Mouse (Mus musculus): ENCODE results near the gene Rpa2. TPM values are rescaled to one million over a fixed set of nuclear protein-coding genes. Genes with fewer than 3 reads are reported as not detected.

The Rpa2 gene
- polyA plus RNA-seq, 1 experiment = 52.5 TPM

DNA sequence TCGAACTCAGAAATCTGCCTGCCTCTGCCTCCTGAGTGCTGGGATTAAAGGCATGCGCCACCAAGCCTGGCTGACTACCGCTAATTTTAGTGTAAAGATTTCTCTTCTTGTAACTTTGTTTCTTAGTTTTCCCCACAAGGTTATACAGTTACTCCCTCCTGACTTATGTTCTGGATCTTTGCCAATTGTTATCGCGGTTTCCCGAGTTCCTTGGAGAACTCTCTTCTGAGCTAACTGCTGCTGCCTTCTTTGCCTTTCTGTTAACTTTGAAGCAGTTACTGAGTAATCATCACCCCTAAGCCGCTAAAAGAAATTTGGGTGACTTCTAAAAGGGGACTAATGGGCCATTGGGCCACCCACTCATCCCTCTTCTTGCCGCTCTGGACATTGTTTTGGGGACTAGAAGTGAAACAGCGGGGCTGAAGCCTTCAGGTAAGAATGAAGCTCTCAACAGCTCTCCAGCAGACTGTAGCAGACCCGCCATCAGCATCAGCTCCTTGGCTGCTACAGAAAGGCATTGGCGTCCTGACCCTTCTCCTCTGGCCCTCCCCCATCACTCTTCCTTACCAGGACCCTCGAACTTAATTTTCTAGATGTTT is 37.6 kb downstream of the Rpa2 start:
- TF ChIP-seq POLR2A (IDR thresholded peaks at IDR 0.05; ENCODE audit: control insufficient read depth, extremely low read depth, insufficient read depth, low read length, poor library complexity) (no peak), CTCF (IDR thresholded peaks at IDR 0.05; ENCODE audit: borderline replicate concordance, control insufficient read depth, extremely low read depth, insufficient read depth, low read length, poor library complexity) (no peak)
- DNase-seq = no peak
- Histone ChIP-seq H3K27ac (ENCODE audit: control insufficient read depth, insufficient read depth, low read length) (no peak overlapping the region), H3K4me1 (replicated peaks; ENCODE audit: control insufficient read depth, insufficient read depth, low read length) (peaks cover 24% of the 10 kb centered on the region), H3K27me3 (ENCODE audit: control insufficient read depth, insufficient read depth, low read length) (no peaks in the 10 kb centered on the region), H3K36me3 (ENCODE audit: control insufficient read depth, insufficient read depth, low read length) (no peaks in the 10 kb centered on the region), H3K4me3 (ENCODE audit: control insufficient read depth, insufficient read depth, low read length) (no peak overlapping the region)
- WGBS = 75% methylated on average over 12 of the region's 12 CpGs

DNA sequence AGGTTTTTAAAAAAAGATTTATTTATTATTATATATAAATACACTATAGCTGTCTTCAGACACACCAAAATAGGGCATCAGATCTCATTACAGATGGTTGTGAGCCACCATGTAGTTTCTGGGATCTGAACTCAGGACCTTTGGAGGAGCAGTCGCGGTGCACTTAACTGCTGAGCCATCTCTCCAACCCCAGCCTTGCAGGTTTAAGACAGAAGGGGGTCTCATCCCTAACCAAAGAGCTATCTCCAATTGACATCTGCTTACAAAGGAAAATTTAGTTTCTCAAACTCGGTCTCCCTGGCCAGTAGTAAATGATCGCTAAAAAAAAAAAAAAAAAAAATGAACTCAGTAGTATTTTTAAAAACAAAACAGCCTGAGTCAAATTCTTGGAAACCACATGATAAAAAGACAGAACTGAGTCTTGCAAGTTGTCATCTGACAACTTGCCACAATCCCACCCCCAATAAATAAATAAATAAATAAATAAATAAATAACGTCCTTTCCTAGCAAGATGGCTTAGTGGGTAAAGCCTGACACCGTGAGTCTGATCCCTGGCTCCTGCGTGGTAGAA is 38.6 kb downstream of the Rpa2 start:
- TF ChIP-seq CTCF (IDR thresholded peaks at IDR 0.05; ENCODE audit: borderline replicate concordance, control insufficient read depth, extremely low read depth, insufficient read depth, low read length, poor library complexity) (no peak), POLR2A (IDR thresholded peaks at IDR 0.05; ENCODE audit: control insufficient read depth, extremely low read depth, insufficient read depth, low read length, poor library complexity) (no peak)
- Histone ChIP-seq H3K4me3 (ENCODE audit: control insufficient read depth, insufficient read depth, low read length) (no peak overlapping the region), H3K4me1 (replicated peaks; ENCODE audit: control insufficient read depth, insufficient read depth, low read length) (peaks cover 21% of the 10 kb centered on the region), H3K27ac (ENCODE audit: control insufficient read depth, insufficient read depth, low read length) (no peak overlapping the region), H3K36me3 (ENCODE audit: control insufficient read depth, insufficient read depth, low read length) (no peaks in the 10 kb centered on the region), H3K27me3 (ENCODE audit: control insufficient read depth, insufficient read depth, low read length) (no peaks in the 10 kb centered on the region)
- WGBS = 77% methylated on average over 7 of the region's 7 CpGs
- no peak for DNase-seq

DNA sequence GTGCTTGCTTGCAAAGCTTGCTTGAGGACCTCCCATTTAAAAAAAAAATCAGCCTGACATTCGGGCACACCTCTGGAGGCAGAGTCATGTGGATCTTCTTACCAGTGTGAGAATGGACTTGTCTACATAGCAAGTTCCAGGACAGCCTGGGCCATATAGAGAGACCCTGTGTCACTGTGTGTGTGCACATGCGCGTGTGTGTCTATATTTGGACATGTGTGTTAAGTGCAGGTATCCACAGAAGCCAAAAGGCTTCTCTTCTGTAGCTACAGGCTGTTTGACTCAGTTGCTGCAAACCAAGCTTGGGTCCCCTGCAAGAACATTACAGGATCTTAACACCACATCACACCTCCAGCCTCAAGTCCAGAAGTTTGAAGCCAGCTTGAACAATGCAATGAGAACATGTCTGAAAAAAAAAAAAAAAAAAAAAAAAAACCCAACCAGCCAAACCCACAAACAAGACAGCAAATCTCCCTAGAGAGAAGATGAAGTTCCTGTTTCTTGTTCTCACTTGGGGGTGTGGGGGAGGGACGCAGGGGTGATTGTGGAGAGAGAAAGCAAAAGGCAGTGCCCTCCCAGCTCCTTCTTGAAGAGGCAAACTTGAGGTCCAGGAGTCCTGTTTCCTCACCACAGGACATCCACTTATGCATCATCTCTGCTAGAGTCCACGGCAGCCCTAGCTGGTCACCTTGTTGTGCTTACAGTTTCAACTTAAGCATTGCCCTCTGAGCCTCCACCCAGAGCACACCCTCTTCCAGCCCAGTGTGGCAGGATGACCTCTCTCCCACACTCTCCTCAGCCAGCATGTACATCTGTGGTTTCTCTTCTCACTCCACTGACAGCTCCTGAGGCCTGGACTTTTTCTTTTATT is 39.9 kb downstream of the Rpa2 start:
- peaks cover 11% of the 10 kb centered on the region for H3K4me1 ChIP-seq (replicated peaks; ENCODE audit: control insufficient read depth, insufficient read depth, low read length)
- DNase-seq = no peak
- H3K27me3 ChIP-seq (ENCODE audit: control insufficient read depth, insufficient read depth, low read length) = no peaks in the 10 kb centered on the region
- H3K4me3 ChIP-seq (ENCODE audit: control insufficient read depth, insufficient read depth, low read length) = no peak overlapping the region
- TF ChIP-seq POLR2A (IDR thresholded peaks at IDR 0.05; ENCODE audit: control insufficient read depth, extremely low read depth, insufficient read depth, low read length, poor library complexity) = no peak
- TF ChIP-seq CTCF (IDR thresholded peaks at IDR 0.05; ENCODE audit: borderline replicate concordance, control insufficient read depth, extremely low read depth, insufficient read depth, low read length, poor library complexity) = no peak
- no peaks in the 10 kb centered on the region for H3K36me3 ChIP-seq (ENCODE audit: control insufficient read depth, insufficient read depth, low read length)
- 24% methylated on average over 5 of the region's 5 CpGs for WGBS
- no peak overlapping the region for H3K27ac ChIP-seq (ENCODE audit: control insufficient read depth, insufficient read depth, low read length)

DNA sequence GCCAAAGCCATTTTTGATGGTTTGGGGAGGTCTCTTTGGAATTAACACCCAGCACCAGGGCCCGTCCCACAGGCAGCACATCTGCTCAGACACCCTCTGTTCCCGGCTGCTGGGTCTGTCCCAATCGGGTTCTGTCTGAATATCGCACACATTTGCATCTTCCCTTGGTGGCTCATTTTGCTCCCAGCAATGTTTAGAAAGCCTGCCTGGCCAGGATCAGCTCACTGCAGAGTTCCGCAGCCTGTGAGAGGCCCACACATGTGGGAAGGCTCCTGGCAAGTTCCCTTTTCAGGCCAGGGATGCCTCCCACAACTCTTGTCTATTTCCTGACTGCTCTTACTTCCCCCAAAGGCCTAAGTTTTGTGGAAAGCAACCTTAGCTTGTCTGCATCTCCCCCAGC is 41.5 kb downstream of the Rpa2 start:
- TF ChIP-seq POLR2A (IDR thresholded peaks at IDR 0.05; ENCODE audit: control insufficient read depth, extremely low read depth, insufficient read depth, low read length, poor library complexity) (no peak), CTCF (IDR thresholded peaks at IDR 0.05; ENCODE audit: borderline replicate concordance, control insufficient read depth, extremely low read depth, insufficient read depth, low read length, poor library complexity) (no peak)
- H3K4me3 ChIP-seq (ENCODE audit: control insufficient read depth, insufficient read depth, low read length) = no peak overlapping the region
- no peak overlapping the region for H3K27ac ChIP-seq (ENCODE audit: control insufficient read depth, insufficient read depth, low read length)
- H3K4me1 ChIP-seq (replicated peaks; ENCODE audit: control insufficient read depth, insufficient read depth, low read length) = peaks cover 11% of the 10 kb centered on the region
- no peak for DNase-seq
- H3K27me3 ChIP-seq (ENCODE audit: control insufficient read depth, insufficient read depth, low read length) = no peaks in the 10 kb centered on the region
- 74% methylated on average over 5 of the region's 5 CpGs for WGBS
- H3K36me3 ChIP-seq (ENCODE audit: control insufficient read depth, insufficient read depth, low read length) = no peaks in the 10 kb centered on the region

DNA sequence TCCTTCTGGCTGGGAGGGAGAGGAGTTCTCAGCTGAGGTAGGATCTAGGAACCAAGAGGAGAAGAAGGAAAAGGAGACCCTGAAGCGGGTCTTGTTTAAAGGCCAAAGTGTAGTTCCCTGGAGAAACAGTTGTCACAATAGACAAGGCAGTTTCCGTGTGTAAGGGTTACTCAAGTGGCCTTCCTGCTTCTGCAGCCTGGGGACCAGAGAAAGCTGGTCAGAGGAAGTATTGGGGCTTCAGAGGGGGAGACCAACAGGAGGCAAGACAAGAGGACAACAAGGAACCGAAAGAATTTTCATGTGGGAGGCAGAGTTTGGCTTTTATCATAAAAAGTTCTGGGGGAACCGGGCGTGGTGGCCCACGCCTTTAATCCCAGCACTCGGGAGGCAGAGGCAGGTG is 48.3 kb downstream of the Rpa2 start:
- WGBS = 84% methylated on average over 7 of the region's 7 CpGs
- no peaks in the 10 kb centered on the region for H3K36me3 ChIP-seq (ENCODE audit: control insufficient read depth, insufficient read depth, low read length)
- H3K4me3 ChIP-seq (ENCODE audit: control insufficient read depth, insufficient read depth, low read length) = no peak overlapping the region
- H3K27me3 ChIP-seq (ENCODE audit: control insufficient read depth, insufficient read depth, low read length) = no peaks in the 10 kb centered on the region
- H3K4me1 ChIP-seq (replicated peaks; ENCODE audit: control insufficient read depth, insufficient read depth, low read length) = no peaks in the 10 kb centered on the region
- TF ChIP-seq POLR2A (IDR thresholded peaks at IDR 0.05; ENCODE audit: control insufficient read depth, extremely low read depth, insufficient read depth, low read length, poor library complexity) (no peak), CTCF (IDR thresholded peaks at IDR 0.05; ENCODE audit: borderline replicate concordance, control insufficient read depth, extremely low read depth, insufficient read depth, low read length, poor library complexity) (no peak)
- H3K27ac ChIP-seq (ENCODE audit: control insufficient read depth, insufficient read depth, low read length) = no peak overlapping the region
- DNase-seq = no peak

DNA sequence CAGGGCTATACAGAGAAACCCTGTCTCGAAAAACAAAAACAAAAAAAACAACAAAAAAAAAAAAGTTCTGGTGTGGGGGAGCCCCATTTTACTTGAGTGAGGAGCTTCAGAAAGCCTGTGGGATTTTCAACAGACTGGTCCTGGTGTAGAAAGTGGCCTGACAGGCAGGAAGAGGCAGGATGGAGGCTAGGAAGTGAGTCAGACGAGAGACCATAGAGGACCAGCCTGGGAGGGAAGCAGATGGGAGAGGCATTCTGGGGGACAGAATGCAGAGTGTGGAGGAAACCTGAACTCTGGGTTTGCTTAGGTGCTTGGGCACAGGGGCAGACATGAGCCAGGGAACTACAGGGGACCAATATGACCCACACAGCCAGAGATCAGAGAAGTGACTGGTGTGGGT is 48.7 kb downstream of the Rpa2 start:
- Histone ChIP-seq H3K27ac (ENCODE audit: control insufficient read depth, insufficient read depth, low read length) (no peak overlapping the region), H3K4me3 (ENCODE audit: control insufficient read depth, insufficient read depth, low read length) (no peak overlapping the region), H3K27me3 (ENCODE audit: control insufficient read depth, insufficient read depth, low read length) (no peaks in the 10 kb centered on the region), H3K36me3 (ENCODE audit: control insufficient read depth, insufficient read depth, low read length) (no peaks in the 10 kb centered on the region), H3K4me1 (replicated peaks; ENCODE audit: control insufficient read depth, insufficient read depth, low read length) (no peaks in the 10 kb centered on the region)
- DNase-seq = no peak
- WGBS = 75% methylated on average over 2 of the region's 2 CpGs
- TF ChIP-seq CTCF (IDR thresholded peaks at IDR 0.05; ENCODE audit: borderline replicate concordance, control insufficient read depth, extremely low read depth, insufficient read depth, low read length, poor library complexity) = no peak
- no peak for TF ChIP-seq POLR2A (IDR thresholded peaks at IDR 0.05; ENCODE audit: control insufficient read depth, extremely low read depth, insufficient read depth, low read length, poor library complexity)
